Mouse (Mus musculus): ENCODE data around the gene Taf13.
"Not testable (repeated sequence)": the region's sequence is repeated elsewhere in the genome, so short reads cannot be mapped to it uniquely, and the experiment has no call there.

Taf13 gene

GRCm38 (mm10) chr3:108571443-108572294 lies at the start of gene Taf13:
Gene Taf13 (plus strand): TSS chr3:108571698.
- DNase-seq (ENCODE audit: low spot score), result peak; percentile 95

GRCm38 (mm10) chr3:108523415-108523814 lies 48.1 kb upstream of the Taf13 start:
- DNase-seq (ENCODE audit: low spot score), result no peak

GRCm38 (mm10) chr3:108528489-108528888 lies 43.0 kb upstream of the Taf13 start:
- DNase-seq (ENCODE audit: low spot score), result no peak

- peak; percentile 61 for DNase-seq (ENCODE audit: low spot score)
Observed at GRCm38 (mm10) chr3:108533114-108533885, 38.2 kb upstream of the Taf13 start.

GRCm38 (mm10) chr3:108533951-108534350 lies 37.5 kb upstream of the Taf13 start, which contains the start of gene 1700013F07Rik:
Gene 1700013F07Rik (plus strand): TSS chr3:108534150.
- DNase-seq (ENCODE audit: low spot score), result no peak

GRCm38 (mm10) chr3:108535896-108536516 lies 35.5 kb upstream of the Taf13 start:
- no peak for DNase-seq (ENCODE audit: low spot score)

- peak; percentile 33 for DNase-seq (ENCODE audit: low spot score)
Observed at GRCm38 (mm10) chr3:108536517-108537260, 34.8 kb upstream of the Taf13 start, which contains the start of gene 5330417C22Rik. Gene 5330417C22Rik (minus strand): TSS chr3:108536536.

GRCm38 (mm10) chr3:108537303-108537702 lies 34.2 kb upstream of the Taf13 start:
- peak; percentile 81 for DNase-seq (ENCODE audit: low spot score)

- DNase-seq (ENCODE audit: low spot score), result no peak
Observed at GRCm38 (mm10) chr3:108542299-108542698, 29.2 kb upstream of the Taf13 start.

GRCm38 (mm10) chr3:108554111-108554561 lies 17.4 kb upstream of the Taf13 start:
- no peak for DNase-seq (ENCODE audit: low spot score)

GRCm38 (mm10) chr3:108554587-108555312 lies 16.7 kb upstream of the Taf13 start:
- DNase-seq (ENCODE audit: low spot score), result peak; percentile 85

- no peak for DNase-seq (ENCODE audit: low spot score)
Observed at GRCm38 (mm10) chr3:108557888-108558287, 13.6 kb upstream of the Taf13 start.

GRCm38 (mm10) chr3:108562133-108562730 lies 9.3 kb upstream of the Taf13 start, which contains the start of gene Tmem167b:
Gene Tmem167b (minus strand): TSS chr3:108562466.
- peak; percentile 93 for DNase-seq (ENCODE audit: low spot score)

- DNase-seq (ENCODE audit: low spot score), result peak; percentile 11
Observed at GRCm38 (mm10) chr3:108562777-108563271, 8.7 kb upstream of the Taf13 start.

GRCm38 (mm10) chr3:108563309-108563708 lies 8.2 kb upstream of the Taf13 start:
- DNase-seq (ENCODE audit: low spot score), result peak; percentile 69

GRCm38 (mm10) chr3:108567990-108568877 lies 3.3 kb upstream of the Taf13 start:
- no peak for DNase-seq (ENCODE audit: low spot score)

GRCm38 (mm10) chr3:108569636-108570035 lies 1.9 kb upstream of the Taf13 start:
- not testable (repeated sequence) for DNase-seq (ENCODE audit: low spot score)

- DNase-seq (ENCODE audit: low spot score), result no peak
Observed at GRCm38 (mm10) chr3:108570813-108571212, 685 bp upstream of the Taf13 start.

Measured in ovary, postnatal 36 days (tissue).